Mouse (Mus musculus) limb, embryonic 14.5 days (tissue): ENCODE measurements at regions not wholly inside any gene's neighbourhood (a gene's known extent, or its start where the extent isn't known, plus 50 kb on each side); places are given as distances from the start of the nearest gene placed in this dataset.

ENCODE experiments used
- ATAC-seq: fragments of 200-750 bp; cut with Nextera tagmentation; 2 replicates; pipeline ENCODE4 v1.8.0; 2017; ENCODE audit warnings: low read depth, moderate number of reproducible peaks, moderate TSS enrichment; ENCODE audit not compliant: low FRiP score
- DNase-seq: peaks from one replicate; pipeline ENCODE4 v3.0.0-alpha.2; 2015; ENCODE audit warnings: low spot score
- H3K27ac ChIP-seq: fragments of 300-500 bp; sonication (generic); replicated peaks from 2 replicates; pipeline ENCODE4 v1.5.1; 2014; ENCODE audit warnings: low read depth, mild to moderate bottlenecking, low read length, moderate library complexity, mixed read lengths
- H3K27me3 ChIP-seq: fragments of 300-500 bp; sonication (generic); 2 replicates; pipeline ENCODE4 v1.6.1; 2014; ENCODE audit warnings: low read length, mixed read lengths; ENCODE audit not compliant: control insufficient read depth, insufficient read depth
- H3K36me3 ChIP-seq: fragments of 300-500 bp; sonication (generic); 2 replicates; pipeline ENCODE4 v1.6.1; 2014; ENCODE audit warnings: mild to moderate bottlenecking, low read length, moderate library complexity, mixed read lengths; ENCODE audit not compliant: control insufficient read depth, insufficient read depth
- H3K4me1 ChIP-seq: fragments of 300-500 bp; sonication (generic); 2 replicates; pipeline ENCODE4 v1.6.1; 2014; ENCODE audit warnings: antibody characterized with exemption, low read length, mixed read lengths; ENCODE audit not compliant: control insufficient read depth, insufficient read depth
- H3K4me2 ChIP-seq: fragments of 300-500 bp; sonication (generic); replicated peaks from 2 replicates; pipeline ENCODE4 v1.6.1; 2014; ENCODE audit warnings: low read depth, mild to moderate bottlenecking, low read length, moderate library complexity; ENCODE audit not compliant: severe bottlenecking
- H3K4me3 ChIP-seq: fragments of 300-500 bp; sonication (generic); replicated peaks from 2 replicates; pipeline ENCODE4 v1.5.1; 2014; ENCODE audit warnings: low read length
- H3K9ac ChIP-seq: fragments of 300-500 bp; sonication (generic); 2 replicates; pipeline ENCODE4 v1.6.1; 2014; ENCODE audit warnings: mild to moderate bottlenecking, low read depth, low read length, moderate library complexity; ENCODE audit not compliant: severe bottlenecking
- H3K9me3 ChIP-seq: fragments of 300-500 bp; sonication (generic); 2 replicates; pipeline ENCODE4 v1.6.1; 2016; ENCODE audit warnings: low read length; ENCODE audit not compliant: control insufficient read depth
- POLR2A ChIP-seq: fragments of 200-500 bp; IDR thresholded peaks from 2 replicates; pipeline ENCODE4 v1.8.0; 2012; ENCODE audit warnings: inconsistent platforms, mild to moderate bottlenecking, moderate library complexity, borderline replicate concordance; ENCODE audit not compliant: insufficient read depth, insufficient read length; ENCODE audit errors: extremely low read depth
- WGBS: fragments of 180-500 bp; shearing (Covaris S2); extraction: QIAGEN DNeasy Blood & Tissue Kit; methylation state at CpG from one replicate; pipeline ENCODE4 v1.1.7; 2014; 5-methylcytosine and 5-hydroxymethylcytosine counted together

GRCm38 (mm10) chr16:75439296-75439695, 146.6 kb downstream of the Lipi start:
- no peak overlapping the region for H3K4me3 ChIP-seq
- DNase-seq (no peak), ATAC-seq (no peak)
- H3K4me2 ChIP-seq: no peak overlapping the region
- H3K9ac ChIP-seq: no peak overlapping the region
- no peaks in the 10 kb centered on the region for H3K9me3 ChIP-seq
- H3K4me1 ChIP-seq: no peaks in the 10 kb centered on the region
- 96% methylated on average over 3 of the region's 3 CpGs for WGBS
- no peaks in the 10 kb centered on the region for H3K27me3 ChIP-seq
- no peak for TF ChIP-seq POLR2A
- H3K36me3 ChIP-seq: no peaks in the 10 kb centered on the region
- H3K27ac ChIP-seq: no peak overlapping the region

GRCm38 (mm10) chr16:75433227-75433626, 152.6 kb downstream of the Lipi start:
- H3K9ac ChIP-seq: no peak overlapping the region
- no peaks in the 10 kb centered on the region for H3K27me3 ChIP-seq
- no peak overlapping the region for H3K27ac ChIP-seq
- no peaks in the 10 kb centered on the region for H3K9me3 ChIP-seq
- DNase-seq (no peak), ATAC-seq (no peak)
- H3K4me1 ChIP-seq: no peaks in the 10 kb centered on the region
- H3K36me3 ChIP-seq: no peaks in the 10 kb centered on the region
- H3K4me2 ChIP-seq: no peak overlapping the region
- 35% methylated on average over 6 of the region's 6 CpGs for WGBS
- no peak overlapping the region for H3K4me3 ChIP-seq
- no peak for TF ChIP-seq POLR2A

GRCm38 (mm10) chr16:75384526-75385222, 201.2 kb downstream of the Lipi start:
- Histone ChIP-seq H3K4me2 (no peak overlapping the region), H3K27me3 (no peaks in the 10 kb centered on the region), H3K4me1 (no peaks in the 10 kb centered on the region), H3K4me3 (no peak overlapping the region), H3K27ac (no peak overlapping the region), H3K9me3 (no peaks in the 10 kb centered on the region), H3K36me3 (no peaks in the 10 kb centered on the region), H3K9ac (no peak overlapping the region)
- no peak for DNase-seq
- TF ChIP-seq POLR2A: no peak
- WGBS: 76% methylated on average over 6 of the region's 6 CpGs
- no peak for ATAC-seq

- no peak for TF ChIP-seq POLR2A
- no peak overlapping the region for H3K4me3 ChIP-seq
- no peak overlapping the region for H3K4me2 ChIP-seq
- H3K36me3 ChIP-seq: no peaks in the 10 kb centered on the region
- H3K27ac ChIP-seq: no peak overlapping the region
- H3K9ac ChIP-seq: no peak overlapping the region
- 51% methylated on average over 1 of the region's 1 CpGs for WGBS
- ATAC-seq (no peak), DNase-seq (no peak)
- H3K9me3 ChIP-seq: no peaks in the 10 kb centered on the region
- no peaks in the 10 kb centered on the region for H3K27me3 ChIP-seq
- H3K4me1 ChIP-seq: no peaks in the 10 kb centered on the region
Measured at GRCm38 (mm10) chr16:75381191-75381590, 204.7 kb downstream of the Lipi start.

- Histone ChIP-seq H3K27ac (no peak overlapping the region), H3K36me3 (no peaks in the 10 kb centered on the region), H3K4me1 (no peaks in the 10 kb centered on the region), H3K27me3 (no peaks in the 10 kb centered on the region), H3K4me3 (no peak overlapping the region), H3K9ac (no peak overlapping the region), H3K9me3 (no peaks in the 10 kb centered on the region), H3K4me2 (no peak overlapping the region)
- DNase-seq (no peak), ATAC-seq (no peak)
- TF ChIP-seq POLR2A: no peak
- 78% methylated on average over 5 of the region's 5 CpGs for WGBS
Measured at GRCm38 (mm10) chr16:75369700-75370099, 216.2 kb downstream of the Lipi start.
